Mouse (Mus musculus) lung, postnatal 0 days (tissue): Measurements from ENCODE around the gene Myo16. TPM values are rescaled to one million over a fixed set of nuclear protein-coding genes. Genes with fewer than 3 reads are reported as not detected.

Experiments used
- ATAC-seq: fragments of 200-750 bp; cut with Nextera tagmentation; 2 replicates; pipeline ENCODE4 v1.8.0; 2017; ENCODE audit warnings: moderate library complexity
- DNase-seq: peaks from one replicate; pipeline ENCODE4 v3.0.0-alpha.2; 2016; ENCODE audit warnings: low spot score
- H3K27ac ChIP-seq: fragments of 300-500 bp; sonication (generic); 2 replicates; pipeline ENCODE4 v1.5.1; 2014; ENCODE audit warnings: antibody characterized with exemption, mild to moderate bottlenecking, low read length, mixed read lengths
- H3K27me3 ChIP-seq: fragments of 300-500 bp; sonication (generic); replicated peaks from 2 replicates; pipeline ENCODE4 v1.6.1; 2014; ENCODE audit warnings: low read length, mixed read lengths; ENCODE audit not compliant: insufficient read depth
- H3K36me3 ChIP-seq: fragments of 300-500 bp; sonication (generic); 2 replicates; pipeline ENCODE4 v1.6.1; 2014; ENCODE audit warnings: low read length, mixed read lengths; ENCODE audit not compliant: insufficient read depth
- H3K4me1 ChIP-seq: fragments of 300-500 bp; sonication (generic); 2 replicates; pipeline ENCODE4 v1.6.1; 2014; ENCODE audit warnings: antibody characterized with exemption, low read depth, low read length, mixed read lengths; ENCODE audit not compliant: insufficient read depth
- H3K4me2 ChIP-seq: fragments of 300-500 bp; sonication (generic); replicated peaks from 2 replicates; pipeline ENCODE4 v1.6.1; 2014; ENCODE audit warnings: low read depth, mild to moderate bottlenecking, low read length, moderate library complexity, mixed read lengths
- H3K4me3 ChIP-seq: fragments of 300-500 bp; sonication (generic); 2 replicates; pipeline ENCODE4 v1.5.1; 2014; ENCODE audit warnings: low read depth, low read length
- H3K9ac ChIP-seq: fragments of 300-500 bp; sonication (generic); replicated peaks from 2 replicates; pipeline ENCODE4 v1.6.1; 2014; ENCODE audit warnings: low read depth, mild to moderate bottlenecking
- H3K9me3 ChIP-seq: fragments of 300-500 bp; sonication (generic); 2 replicates; pipeline ENCODE4 v1.6.1; 2016; ENCODE audit warnings: low read length, mixed read lengths
- CTCF ChIP-seq: IDR thresholded peaks from 2 replicates; pipeline ENCODE4 v1.5.1; 2016; ENCODE audit warnings: antibody characterized with exemption, mild to moderate bottlenecking
- EP300 ChIP-seq: IDR thresholded peaks from 2 replicates; pipeline ENCODE4 v1.6.1; 2016; ENCODE audit warnings: antibody characterized with exemption, mild to moderate bottlenecking, control low read depth
- WGBS: fragments of 180-500 bp; shearing (Covaris S2); extraction: QIAGEN DNeasy Blood & Tissue Kit; methylation state at CpG from one replicate; pipeline ENCODE4 v1.1.7; 2014; 5-methylcytosine and 5-hydroxymethylcytosine counted together
- polyA plus RNA-seq: library from polyadenylated mRNA; unstranded; fragments of >200 nt; fragmentation: Nextera tagmentation; extraction: Ambion mirVana; gene quantifications from 2 replicates; pipeline ENCODE4 v1.2.1, GENCODE M21; 2015

The Myo16 gene
- polyA plus RNA-seq, 1 experiment from 2014 or later, result 0.17 TPM

DNA sequence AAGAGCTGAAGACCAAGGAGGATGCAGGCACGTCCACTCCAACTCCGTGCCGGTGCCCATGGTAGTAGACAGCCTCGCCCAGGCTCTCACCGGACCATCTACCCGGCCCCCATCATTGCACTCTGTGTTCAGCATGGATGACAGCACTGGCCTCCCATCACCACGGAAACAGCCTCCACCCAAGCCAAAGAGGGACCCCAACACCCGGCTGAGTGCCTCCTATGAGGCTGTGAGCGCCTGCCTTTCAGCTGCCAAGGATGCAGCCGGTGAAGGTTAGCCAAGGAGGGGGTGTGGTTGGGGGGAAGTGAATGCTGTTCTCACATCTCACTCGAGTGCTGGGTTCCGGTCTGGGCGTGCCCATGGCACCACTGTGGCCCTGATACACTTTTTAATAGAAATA, 408.3 kb downstream of the Myo16 start:
- Histone ChIP-seq H3K27ac (no peak overlapping the region), H3K36me3 (no peaks in the 10 kb centered on the region), H3K4me3 (no peak overlapping the region), H3K4me1 (no peaks in the 10 kb centered on the region), H3K4me2 (no peak overlapping the region), H3K9ac (no peak overlapping the region), H3K27me3 (no peaks in the 10 kb centered on the region), H3K9me3 (no peaks in the 10 kb centered on the region)
- TF ChIP-seq EP300, result no peak
- TF ChIP-seq CTCF, result no peak
- no peak for ATAC-seq
- WGBS, result 81% methylated on average over 13 of the region's 13 CpGs
- DNase-seq, result no peak

DNA sequence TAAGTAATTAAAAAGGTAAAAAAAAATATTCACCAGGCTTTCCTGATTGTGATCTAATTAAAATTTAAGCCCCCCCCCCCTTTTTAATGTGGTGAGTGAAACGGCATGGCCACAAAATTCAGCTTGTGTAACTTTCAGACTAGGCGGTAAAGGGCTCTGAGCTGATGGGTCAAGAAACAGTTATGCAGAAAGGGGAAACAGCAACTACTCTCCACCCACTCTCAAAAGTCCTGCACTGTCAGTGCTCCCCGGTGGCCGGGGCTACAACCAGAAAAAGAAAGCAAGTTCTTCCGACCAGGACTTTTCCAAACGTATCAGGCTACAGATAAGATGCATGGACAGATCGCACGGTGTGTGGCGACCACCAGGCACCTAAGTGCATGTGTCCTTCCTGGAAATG, 408.9 kb downstream of the Myo16 start:
- no peaks in the 10 kb centered on the region for H3K36me3 ChIP-seq
- ATAC-seq, result no peak
- no peak overlapping the region for H3K4me3 ChIP-seq
- H3K4me2 ChIP-seq, result no peak overlapping the region
- no peak for DNase-seq
- no peak overlapping the region for H3K27ac ChIP-seq
- H3K27me3 ChIP-seq, result no peaks in the 10 kb centered on the region
- H3K9ac ChIP-seq, result no peak overlapping the region
- WGBS, result 81% methylated on average over 9 of the region's 9 CpGs
- H3K4me1 ChIP-seq, result no peaks in the 10 kb centered on the region
- no peaks in the 10 kb centered on the region for H3K9me3 ChIP-seq
- TF ChIP-seq EP300, result no peak
- no peak for TF ChIP-seq CTCF

DNA sequence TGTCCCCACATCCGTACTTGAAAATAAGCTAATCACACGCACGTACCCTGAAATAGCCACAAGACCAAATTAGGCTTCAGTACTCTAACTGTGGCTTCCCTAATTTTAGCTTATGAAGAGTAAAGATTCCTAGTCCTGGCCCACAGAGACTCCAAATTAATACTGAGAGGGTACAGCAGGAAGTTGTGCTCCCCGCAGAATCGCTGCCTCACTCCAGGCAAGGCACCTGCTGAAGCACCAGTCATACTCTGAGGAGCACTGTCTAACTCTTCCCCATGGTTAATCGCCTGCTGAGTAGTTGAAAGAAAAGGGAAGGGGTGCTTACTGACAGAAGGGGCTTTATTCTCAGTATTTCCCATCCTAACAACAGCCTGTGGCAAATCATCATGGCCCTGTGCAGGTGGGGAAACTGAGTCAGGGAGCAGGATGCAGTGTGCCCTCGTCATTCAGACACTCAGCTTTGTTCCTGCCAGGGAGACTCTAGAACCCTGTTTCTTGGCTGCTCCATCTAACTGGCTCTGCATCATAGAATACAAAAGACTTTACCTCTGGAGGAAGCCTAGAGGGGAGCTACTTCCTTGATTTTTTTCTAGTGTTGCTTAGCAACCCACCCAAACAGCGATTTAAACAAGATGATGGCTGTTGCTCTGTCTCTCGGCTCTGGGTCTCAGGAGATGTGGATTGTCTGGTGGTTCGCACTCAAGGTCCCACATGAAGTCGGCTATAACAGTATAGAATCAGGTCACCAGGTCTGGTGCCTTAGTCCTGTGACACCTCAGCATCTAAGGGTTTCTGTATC, 411.7 kb downstream of the Myo16 start:
- H3K36me3 ChIP-seq, result no peaks in the 10 kb centered on the region
- H3K9ac ChIP-seq, result no peak overlapping the region
- no peaks in the 10 kb centered on the region for H3K4me1 ChIP-seq
- H3K27me3 ChIP-seq, result no peaks in the 10 kb centered on the region
- DNase-seq (no peak), ATAC-seq (no peak)
- TF ChIP-seq CTCF (no peak), EP300 (no peak)
- no peak overlapping the region for H3K4me2 ChIP-seq
- WGBS, result 72% methylated on average over 11 of the region's 11 CpGs
- H3K4me3 ChIP-seq, result no peak overlapping the region
- no peaks in the 10 kb centered on the region for H3K9me3 ChIP-seq
- no peak overlapping the region for H3K27ac ChIP-seq

DNA sequence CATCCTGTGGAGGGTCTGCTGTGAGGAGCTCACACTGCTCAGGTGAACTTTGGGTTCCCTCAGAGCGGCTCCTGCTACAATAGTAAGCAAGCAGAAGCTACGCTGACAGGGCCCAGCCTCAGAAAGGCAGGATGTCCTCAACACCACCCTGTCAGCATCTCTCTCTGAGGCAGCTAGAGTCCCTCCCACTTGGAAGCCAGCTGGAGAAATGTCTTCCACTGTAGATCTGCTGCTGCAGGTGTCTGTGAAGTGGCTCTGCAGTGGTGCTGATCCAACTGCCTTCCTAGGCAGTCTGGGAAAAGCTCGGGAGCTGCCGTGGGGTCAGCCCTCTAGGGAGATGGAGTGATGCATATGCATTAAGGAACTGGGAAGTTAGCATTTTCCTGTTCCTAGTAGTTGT, 414.7 kb downstream of the Myo16 start:
- no peaks in the 10 kb centered on the region for H3K36me3 ChIP-seq
- DNase-seq, result no peak
- no peak overlapping the region for H3K4me2 ChIP-seq
- H3K27ac ChIP-seq, result no peak overlapping the region
- no peak overlapping the region for H3K9ac ChIP-seq
- no peaks in the 10 kb centered on the region for H3K9me3 ChIP-seq
- WGBS, result 48% methylated on average over 4 of the region's 4 CpGs
- no peaks in the 10 kb centered on the region; the same call in 1 of the 2 replicates for H3K27me3 ChIP-seq
- TF ChIP-seq CTCF (no peak), EP300 (no peak)
- ATAC-seq, result no peak
- no peak overlapping the region for H3K4me3 ChIP-seq
- no peaks in the 10 kb centered on the region for H3K4me1 ChIP-seq

DNA sequence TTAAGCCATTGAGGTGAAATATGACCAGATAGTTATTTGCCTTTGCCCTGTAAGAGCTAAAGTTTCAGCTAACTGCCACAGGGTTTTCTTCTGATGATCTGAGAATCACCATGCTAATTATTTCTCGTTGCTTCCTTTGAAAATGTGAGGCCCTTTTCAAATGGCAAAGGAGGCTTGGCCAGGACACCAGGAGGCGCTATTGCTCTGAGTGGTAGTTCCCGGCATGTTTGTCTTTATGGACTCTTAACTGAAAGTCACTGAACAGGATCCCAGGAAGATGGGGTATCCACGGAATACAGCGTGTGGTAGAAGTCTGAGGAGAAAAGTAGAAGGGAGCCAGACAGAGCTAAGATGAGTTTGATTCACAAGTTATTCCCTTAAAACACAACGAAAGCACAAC, 420.4 kb downstream of the Myo16 start:
- no peaks in the 10 kb centered on the region; the same call in 1 of the 2 replicates for H3K27me3 ChIP-seq
- WGBS, result 10% methylated on average over 6 of the region's 6 CpGs
- peak; percentile 88 for DNase-seq
- H3K4me1 ChIP-seq, result no peaks in the 10 kb centered on the region
- H3K4me2 ChIP-seq, result no peak overlapping the region
- TF ChIP-seq CTCF (peak; percentile 96), EP300 (no peak)
- H3K36me3 ChIP-seq, result no peaks in the 10 kb centered on the region
- no peak for ATAC-seq
- no peak overlapping the region for H3K4me3 ChIP-seq
- no peaks in the 10 kb centered on the region for H3K9me3 ChIP-seq
- no peak overlapping the region for H3K27ac ChIP-seq
- H3K9ac ChIP-seq, result no peak overlapping the region

DNA sequence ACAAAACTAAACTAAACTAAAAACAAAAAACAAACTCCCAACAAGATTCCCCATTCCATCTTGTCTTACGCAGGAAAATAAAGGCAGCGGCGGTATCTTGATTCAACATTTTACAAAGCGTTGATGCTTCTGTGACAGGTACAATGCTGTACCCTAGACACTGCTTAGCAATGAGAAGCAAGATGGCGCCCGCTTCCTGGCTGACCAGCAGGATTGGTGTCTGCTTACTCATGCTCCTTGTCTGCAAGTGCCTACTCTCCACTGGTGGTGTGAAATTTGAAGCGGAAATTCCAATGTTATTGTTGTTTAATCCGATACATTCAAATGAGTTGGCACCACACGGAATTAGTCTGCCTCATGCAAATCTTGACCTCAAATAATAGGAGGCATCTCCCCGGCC, 421.5 kb downstream of the Myo16 start:
- H3K9me3 ChIP-seq, result no peaks in the 10 kb centered on the region
- no peak for TF ChIP-seq EP300
- TF ChIP-seq CTCF, result no peak
- no peaks in the 10 kb centered on the region for H3K36me3 ChIP-seq
- DNase-seq (no peak), ATAC-seq (no peak)
- H3K27ac ChIP-seq, result no peak overlapping the region
- WGBS, result 95% methylated on average over 10 of the region's 10 CpGs
- no peak overlapping the region for H3K9ac ChIP-seq
- H3K4me1 ChIP-seq, result no peaks in the 10 kb centered on the region
- H3K27me3 ChIP-seq, result no peaks in the 10 kb centered on the region; the same call in 1 of the 2 replicates
- no peak overlapping the region for H3K4me3 ChIP-seq
- no peak overlapping the region for H3K4me2 ChIP-seq
